Mouse (Mus musculus): ENCODE measurements around the gene Carmil1. TPM values are rescaled to one million over a fixed set of nuclear protein-coding genes. Genes with fewer than 3 reads are reported as not detected.
A peak's percentile ranks its signal among the peaks of the same experiment; 100 is the strongest.

Carmil1 gene
- total RNA-seq, 2 experiments from 2014 or later = 6.6 to 9.7 TPM

DNA sequence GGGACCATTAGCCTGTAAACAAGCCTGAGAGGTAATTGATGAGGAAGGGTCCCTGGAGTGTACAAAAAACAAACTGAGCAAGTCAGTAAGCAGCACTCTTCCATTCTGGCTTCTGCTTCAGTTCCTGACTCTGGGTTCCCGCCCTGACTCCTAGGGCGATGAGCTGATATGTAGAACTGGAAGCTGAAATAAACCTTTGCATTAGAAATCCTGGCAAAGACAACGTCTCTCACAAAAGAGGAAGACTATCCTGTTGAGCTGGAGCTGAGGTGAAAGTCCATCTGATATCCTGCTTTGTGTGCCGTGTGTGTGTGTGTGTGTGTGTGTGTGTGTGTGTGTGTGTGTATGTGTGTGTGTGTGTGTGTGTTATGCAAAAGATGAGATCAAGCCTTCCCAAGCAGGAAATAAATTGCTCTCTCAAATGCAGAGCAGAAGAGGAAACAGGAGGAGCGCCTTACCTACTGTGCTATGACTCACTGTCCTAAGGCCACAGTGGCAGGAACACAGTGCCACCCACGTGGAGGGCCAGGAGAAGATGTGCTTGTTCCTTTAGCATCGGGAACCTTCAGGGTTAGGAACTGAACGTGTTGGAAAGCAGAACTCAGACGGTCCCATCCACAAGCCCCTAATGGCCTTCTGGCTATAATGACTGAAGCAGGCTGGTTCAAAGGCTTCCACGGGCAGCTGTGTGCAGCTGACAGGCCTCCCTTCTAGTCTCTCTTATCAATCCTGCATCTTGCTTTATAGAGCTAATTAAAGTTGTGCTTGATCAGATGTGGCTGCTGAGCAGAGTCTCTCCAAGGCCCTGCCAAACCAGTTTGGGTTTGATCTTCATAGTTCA is 19.6 kb downstream of the Carmil1 start:
- no peak for DNase-seq

DNA sequence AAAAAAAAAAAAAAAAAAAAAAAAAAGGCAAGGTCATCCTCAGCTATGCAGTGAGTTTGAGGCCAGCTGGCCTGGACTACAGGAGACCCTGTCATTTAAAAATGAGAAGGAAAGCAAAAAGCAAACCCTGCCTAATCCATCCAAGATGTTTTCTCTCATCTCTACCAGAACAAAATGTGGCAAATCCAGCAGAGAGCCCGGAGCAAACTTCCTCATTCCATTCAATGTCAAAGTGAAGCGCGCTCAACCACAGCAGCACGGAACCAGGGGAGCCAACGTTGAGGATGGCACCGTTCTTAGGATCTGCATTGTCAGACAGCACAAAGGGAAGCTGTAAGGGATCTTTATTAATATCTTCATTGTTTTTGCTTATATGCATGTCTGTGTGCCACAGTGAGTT is 22.8 kb downstream of the Carmil1 start:
- peak in 1 of 2 experiments; percentile 14 for DNase-seq

DNA sequence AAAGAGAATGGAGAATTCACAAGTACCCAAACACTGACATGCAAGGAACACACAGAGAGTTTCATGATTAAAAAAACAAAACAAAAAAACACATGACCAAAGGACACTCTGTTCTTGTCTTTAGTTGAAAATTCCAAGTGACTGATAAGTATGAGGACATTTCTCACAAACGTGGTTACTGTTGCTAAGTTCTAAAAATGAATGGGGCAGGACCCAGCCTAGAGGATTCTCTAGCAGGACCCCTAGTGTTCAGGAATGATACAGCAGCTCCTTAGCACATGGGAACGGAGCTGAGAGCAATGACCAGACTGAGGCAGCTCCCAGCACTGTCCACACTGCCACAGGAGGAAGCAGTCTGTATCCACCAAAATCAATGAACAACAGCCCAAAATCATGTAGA is 26.6 kb downstream of the Carmil1 start:
- DNase-seq = peak; percentile 86 to 88

DNA sequence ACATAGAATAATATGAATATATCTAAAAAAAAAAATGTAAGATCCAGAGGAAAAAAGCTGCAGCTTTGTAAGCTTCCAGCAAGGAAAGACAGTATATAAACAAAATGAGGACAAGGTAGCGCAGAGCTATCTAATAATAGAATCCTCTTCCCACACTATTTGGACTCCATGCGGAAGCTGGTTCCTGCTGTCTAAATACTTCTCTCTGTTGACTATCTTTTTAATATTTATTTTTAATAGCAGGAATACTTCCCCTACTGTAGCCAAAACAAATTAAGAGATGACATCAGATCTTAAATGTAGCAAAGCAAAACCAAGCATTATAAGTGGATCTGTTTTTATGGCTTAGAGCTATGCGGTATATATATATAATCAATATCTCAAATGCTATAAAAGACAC is 27.0 kb downstream of the Carmil1 start:
- peak in 1 of 2 experiments; percentile 41 for DNase-seq

DNA sequence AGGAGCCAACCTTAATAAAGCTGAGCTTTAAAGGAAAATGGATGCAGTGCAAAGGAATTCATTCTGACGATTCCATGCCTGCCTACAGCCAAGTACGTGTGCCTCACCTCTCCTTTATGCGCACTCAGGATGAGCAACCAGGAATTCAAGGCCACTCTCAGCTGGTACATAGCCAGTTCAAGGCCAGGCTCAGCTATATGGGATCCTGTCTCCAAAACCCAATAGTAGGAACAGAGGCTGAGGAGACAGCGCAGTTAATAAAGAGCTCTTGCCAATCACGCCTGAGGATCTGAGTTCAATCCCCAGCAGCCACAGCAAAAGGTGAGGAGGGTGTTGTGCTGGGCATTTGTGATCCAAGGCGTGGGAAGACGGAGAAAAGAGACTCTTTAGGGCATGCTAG is 29.4 kb downstream of the Carmil1 start:
- DNase-seq = no peak

DNA sequence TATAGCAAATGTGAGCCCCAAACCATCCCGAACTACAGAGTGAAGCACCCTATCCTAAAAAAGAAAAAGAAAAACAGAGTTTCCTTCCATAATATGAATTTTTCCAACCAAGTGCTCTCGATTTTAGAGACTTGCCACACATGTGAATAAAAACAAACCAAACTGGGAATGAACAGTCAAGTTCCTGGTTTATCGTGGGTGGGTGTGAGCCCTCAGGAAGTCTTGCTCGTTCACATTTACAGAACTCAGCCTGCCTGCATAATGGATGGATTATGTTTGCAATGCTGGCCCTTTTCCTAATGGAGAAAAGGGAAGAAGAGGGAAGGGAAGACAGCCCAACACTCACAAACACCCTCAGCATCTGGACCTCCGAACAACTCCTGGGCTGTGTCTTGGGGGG is 32.7 kb downstream of the Carmil1 start:
- DNase-seq = no peak

DNA sequence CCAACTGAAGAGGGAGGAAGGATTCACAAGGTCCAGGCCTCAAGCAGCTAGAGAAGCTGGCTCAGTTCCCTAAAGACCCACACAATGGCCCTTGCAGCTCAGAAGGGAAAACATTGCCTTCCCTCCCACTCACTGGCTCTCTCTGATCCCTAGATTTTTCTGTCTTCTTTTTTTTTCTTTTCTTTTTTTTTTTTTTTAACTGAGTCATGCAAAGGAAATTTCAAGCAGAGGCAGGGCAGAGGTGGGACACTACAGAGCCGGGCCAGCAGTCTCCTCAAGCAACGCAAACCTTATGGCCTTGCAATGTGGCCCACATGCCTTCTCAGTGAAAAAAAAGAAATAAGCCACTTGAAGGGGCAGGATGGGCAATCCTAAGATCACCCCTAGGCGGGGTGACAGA is 33.2 kb downstream of the Carmil1 start:
- DNase-seq = peak in 1 of 2 experiments; percentile 50

DNA sequence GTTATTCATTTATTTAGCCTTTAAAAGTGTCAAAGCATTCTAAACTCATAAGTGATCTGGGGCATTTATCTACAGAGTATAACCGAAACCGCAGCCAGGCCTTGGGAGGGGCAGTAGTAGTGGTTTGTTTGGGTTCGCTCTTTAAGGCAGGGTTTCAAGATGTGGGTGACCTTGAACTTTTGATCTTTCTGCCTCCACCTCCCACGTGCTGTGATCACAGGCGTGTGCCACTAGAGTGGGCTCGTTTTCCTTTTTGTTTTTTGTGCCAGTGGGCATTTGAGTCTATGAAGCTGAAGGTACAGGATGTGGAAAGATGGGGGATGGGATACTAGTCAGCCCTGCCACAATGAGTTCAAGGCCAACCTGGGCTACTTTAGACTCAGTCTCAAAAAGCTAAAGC is 34.3 kb downstream of the Carmil1 start:
- no peak for DNase-seq

DNA sequence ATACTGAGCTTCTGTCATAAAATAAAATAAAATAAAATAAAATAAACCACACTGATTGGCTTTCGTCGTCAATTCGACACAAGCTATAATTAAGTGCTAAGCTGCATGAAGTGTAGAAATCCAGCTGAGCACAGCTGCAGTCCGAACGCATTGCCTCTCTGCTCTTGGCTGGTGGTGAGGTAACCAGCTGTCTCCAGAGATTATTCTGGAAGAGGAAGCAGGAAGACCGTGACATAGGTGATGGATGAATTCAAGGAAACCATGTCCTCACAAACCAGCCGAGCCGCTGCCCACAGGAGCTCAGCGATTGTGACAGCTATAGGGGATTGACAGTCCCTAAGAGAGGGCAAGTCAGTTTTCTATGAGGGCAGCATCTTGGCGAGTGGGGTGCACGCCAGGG is 36.0 kb downstream of the Carmil1 start:
- peak; percentile 69 to 70 for DNase-seq

DNA sequence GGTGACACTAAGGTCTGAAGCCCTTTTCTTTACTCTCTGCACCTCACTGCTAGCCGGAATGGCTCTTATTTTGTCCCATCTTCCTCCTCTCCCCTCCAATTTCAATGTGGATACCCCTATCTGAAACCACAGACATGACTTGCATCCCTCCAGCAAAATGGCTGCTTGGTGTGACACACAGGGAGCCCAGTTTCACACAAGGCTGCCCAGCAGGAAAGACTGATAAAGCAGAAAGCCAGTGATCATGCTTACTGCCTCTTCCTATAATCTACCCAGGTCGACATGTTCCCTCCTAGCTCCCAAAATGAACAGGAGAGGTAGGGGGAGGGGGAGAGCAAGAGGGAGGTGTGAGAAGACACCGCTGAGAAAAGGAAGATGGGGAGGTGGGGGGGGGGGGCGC is 36.6 kb downstream of the Carmil1 start:
- DNase-seq = no peak

DNA sequence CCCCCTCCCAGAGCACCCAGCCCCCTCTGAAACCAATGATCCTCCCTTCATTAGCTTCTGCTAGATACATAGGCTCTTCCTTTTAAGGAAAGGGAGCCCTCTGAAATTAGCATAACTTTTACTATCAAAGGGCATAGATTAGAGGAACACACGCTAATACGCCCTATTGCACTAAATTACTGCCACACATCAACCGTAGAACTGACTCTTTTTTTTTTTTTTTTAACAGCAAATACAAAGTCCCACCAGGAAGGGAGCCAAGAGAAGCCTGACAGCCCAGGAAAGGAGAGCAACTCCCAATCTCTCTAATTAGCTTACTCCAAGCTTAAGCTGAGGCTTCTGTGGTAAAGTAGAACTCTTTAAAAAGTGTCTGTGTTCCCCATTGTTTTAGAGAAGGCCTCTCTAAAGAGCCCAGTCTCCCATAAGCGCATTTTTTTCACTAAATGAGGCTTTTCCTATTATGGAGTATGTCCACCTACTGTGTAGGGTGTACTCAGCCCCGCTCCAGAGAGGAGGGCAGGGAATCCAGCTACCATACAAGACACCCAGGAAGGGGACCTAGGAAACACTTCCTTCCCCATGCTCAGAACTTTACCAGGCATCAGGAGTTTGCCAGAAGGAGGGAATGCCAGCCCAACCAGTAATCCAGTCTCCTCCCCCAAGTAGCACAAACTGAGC is 38.0 kb downstream of the Carmil1 start:
- no peak for DNase-seq

DNA sequence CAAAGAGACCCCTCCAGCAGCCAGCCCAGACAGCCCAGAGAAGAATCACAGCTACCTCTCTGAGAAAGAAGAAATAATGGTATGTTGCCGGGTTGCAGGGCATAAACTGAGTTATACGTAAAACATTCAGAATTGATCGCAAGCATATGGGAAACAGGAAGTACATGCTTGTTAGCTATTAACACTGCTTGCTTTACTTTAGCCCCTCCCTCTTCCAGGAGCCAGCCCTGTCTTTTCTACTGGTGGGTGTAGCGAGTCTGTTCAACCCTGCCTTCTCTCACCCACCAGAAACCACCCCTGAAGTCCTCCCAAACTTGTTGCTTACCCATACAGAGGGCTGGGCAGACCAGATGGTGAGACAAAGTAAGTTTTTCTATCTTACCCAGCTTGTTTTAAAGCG is 39.4 kb downstream of the Carmil1 start:
- no peak for DNase-seq

DNA sequence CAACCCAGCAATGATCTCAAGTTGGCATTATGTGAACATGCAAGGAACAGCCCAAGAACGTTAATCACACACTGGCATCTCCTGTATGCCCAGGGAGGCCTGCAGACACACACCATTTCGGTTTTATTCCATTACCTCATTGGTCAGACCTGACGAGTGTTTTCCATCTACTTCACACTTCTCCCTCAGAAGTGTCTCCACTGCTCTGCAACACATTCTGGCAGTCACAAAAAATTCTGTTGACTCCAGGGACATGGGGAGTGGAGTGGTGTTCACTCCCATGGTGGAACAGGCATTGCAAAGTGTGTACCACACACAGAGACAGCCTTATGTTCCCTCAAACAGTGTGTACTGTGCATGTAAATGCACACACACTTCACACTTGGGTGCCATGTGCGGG is 40.2 kb downstream of the Carmil1 start:
- no peak for DNase-seq

DNA sequence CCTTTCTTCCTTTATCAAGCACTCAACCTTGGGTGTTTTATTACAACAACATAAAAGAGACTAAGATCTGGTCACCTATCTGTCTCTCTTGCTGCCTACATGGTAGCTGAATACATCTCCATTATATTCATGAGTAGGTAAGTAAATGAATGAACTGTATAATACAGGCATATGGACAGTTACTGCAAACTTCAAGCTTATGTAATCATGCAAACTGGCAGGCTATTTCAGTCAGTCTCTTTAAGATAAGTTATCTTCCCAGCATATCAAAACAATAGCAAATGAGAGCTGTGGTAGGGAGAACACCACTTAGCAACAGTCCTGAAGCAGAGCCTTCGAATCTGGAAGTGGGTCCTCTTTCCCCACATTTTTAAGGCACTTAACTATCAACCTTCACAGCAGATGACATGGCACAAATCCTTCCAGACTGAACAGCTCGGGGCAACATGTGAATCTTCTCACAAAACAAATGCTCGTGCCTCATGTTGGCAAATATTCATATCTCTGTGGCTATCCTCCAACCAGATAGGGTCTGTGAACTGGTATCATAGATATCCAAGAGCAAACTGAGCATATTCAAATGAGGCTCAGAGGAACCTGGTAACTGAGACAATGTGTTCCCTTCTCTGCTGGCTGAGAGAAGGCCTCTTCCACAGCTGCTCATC is 42.0 kb downstream of the Carmil1 start:
- no peak for DNase-seq

DNA sequence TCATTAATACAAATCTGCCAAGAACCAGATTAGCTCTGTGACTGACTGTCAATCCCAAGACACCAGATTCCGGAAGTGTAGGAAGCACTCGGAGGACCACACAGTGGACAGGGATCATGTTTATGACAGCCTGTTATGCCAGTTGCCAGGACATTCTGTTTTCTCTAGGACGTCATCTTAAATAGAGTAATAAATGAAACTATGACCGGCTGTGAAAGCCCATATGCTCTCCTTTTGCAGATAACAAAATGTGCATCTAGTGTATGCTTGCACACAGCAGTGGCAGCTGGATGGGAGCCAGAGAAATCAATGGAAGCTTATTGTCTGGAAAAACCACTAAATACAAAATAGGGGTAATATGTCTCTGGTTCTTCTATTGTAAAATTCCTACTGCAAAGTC is 43.9 kb downstream of the Carmil1 start:
- no peak for DNase-seq

DNA sequence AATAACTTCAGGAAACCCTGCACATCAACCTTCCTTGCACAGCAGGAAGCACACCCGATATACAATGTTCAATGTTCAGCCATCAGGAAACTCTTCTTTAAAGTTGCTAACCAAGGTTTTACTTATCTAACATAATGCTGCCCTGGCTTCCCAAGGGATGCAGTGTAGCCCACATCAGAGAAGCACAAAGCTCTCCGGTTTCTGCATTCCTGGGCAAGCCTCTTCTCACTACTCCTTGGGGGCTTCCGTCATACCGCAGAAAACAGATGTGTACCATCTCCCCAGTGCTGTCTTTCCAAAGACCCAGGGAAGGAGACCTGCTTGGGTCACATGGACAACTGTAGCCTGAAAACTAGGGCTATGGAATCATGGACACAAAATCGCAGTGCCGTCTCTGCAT is 47.8 kb downstream of the Carmil1 start:
- DNase-seq = no peak

DNA sequence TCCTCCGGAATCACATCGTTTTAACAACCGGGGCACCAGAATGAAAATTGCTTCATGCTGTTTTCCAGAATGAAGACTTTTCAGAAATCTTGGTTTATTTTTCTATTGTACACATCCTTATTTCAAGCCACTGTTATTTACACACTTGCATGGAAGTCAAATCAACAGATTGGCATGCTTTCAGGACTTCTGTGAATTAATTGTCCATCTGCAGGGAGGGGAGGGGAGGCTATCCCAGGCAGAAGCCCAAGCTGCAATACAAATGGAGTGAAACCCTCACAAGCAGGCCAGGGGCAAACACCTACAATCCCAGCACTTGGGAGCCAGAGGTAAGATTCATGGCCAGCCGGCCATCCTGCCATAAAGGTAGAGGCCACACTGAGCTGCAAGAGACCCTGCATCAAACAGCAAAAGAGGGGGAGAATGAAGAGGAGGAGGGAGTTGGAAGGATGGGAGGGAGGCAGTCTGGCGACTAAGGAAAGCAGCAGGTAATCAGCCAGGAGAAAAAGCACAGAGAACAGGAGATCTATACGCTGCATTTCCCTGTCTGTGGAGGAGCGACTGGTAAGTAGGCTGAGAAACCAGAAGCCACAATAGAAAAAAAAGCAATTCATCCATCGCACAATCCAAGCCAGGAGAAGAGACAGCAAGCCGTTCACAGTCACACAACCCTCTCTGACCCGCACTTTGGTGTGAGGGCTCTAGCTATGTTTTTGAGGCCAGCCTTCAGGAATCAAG is 48.7 kb downstream of the Carmil1 start:
- DNase-seq = no peak

DNA sequence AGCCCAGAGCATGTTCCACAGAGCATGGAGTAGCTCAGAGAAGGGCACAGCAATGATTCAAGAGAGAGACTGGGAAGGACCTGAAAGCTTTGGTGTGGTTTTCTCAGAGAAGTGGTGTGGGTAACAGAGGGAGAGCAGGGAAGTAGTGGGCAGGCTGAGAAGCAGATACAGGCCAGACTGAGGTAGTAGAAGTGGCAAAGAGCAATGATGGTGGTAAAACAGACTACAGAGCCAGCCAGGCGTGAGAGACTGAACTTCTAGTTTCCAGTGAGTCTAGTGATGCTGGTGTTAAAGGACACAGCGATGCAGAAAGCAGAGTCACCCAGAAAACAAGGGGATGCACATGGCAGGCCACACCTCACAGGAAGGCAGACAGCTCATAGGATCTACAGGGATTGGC is 49.4 kb downstream of the Carmil1 start:
- no peak for DNase-seq

DNA sequence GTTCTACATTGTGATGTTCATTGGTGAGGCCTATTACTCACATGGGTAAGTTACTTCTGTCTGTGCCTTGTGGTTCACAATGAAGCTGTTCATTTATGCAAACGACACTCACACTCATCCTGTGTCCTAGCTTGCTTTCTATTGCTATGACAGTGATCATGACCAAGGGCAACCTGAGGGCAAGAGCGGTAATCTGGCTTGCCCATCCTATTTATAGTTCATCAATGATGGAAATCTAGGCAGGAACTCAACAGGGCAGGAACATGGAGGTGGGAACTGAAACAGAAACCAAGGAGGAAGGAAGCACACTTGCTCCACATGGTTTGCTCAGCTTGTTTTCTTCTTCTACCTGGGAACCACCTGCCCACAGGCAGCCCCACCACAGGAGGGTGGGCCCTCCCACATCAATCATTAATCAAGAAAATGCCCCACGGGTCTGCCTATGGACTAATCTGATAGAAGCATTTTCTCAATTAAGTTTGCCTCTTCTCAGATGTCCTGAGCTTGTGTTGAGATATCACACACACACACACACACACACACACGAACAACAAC is 50.0 kb downstream of the Carmil1 start:
- DNase-seq = no peak

DNA sequence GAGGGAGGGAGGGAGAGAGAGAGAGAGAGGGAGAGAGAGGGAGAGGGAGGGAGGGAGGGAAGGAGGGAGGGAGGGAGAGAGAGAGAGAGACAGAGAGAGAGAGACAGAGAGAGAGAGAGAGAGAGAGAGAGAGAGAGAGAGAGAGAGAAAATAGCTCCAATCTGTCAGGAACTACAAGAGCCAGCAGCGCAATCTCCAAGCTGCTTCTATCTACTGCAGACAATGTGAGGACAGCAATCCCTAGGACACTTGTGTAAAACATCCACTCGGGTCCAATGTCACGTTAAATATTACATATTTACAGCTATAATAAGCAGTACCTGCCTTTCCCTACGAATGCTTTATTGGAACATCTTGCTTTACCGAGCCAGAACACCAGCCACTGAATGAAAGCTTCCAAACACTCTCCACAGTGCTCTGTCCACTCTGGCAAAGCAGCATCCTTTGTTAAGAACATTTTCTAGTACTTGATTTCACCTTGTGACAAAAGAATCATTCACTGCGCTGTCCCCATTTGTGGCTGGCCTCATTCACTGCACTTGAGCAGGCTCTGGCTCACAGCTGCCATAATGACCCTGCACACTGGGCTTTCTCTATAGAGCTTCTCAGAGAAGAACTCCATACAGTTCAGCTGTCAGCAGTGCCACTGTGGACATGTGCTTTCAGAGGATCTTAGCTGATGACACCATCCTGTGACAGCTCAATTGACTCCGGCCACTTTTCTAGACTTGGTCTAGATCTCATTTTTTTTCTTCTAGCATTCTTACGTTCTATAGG is 57.0 kb downstream of the Carmil1 start:
- DNase-seq = no peak

DNA sequence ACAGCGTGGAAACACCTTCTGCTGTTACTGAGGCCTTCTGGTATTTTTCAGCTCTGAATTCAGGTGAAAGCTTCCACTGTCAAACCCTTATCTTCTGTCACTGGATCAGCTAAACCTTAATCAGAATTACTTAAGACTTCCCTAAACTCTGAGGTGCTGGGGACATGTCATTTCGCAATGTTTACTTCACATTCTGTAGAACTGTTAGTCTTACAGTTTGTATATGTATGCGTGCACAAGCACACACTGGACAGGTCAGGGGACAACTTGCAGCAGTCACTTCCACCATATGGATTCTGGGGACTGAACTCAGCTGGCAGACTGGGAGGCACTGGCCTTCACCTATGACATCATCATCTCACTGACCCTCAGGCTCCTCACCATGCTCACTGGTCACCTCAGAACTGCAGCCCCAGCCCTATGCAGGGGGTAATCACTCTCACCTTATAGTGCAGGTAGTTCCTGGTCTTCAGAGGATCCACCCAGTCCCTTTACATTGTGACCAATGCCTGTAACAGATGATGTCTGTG is 60.1 kb downstream of the Carmil1 start:
- DNase-seq = no peak
